Mouse (Mus musculus) WW6 (cell line): ENCODE results near the gene Fam213a.
A peak's percentile ranks its signal among the peaks of the same experiment; 100 is the strongest.
"Not testable (repeated sequence)": the region's sequence is repeated elsewhere in the genome, so short reads cannot be mapped to it uniquely, and the experiment has no call there.

Source experiments
- DNase-seq: peaks from one replicate; pipeline ENCODE4 v3.0.0-alpha.2; 2013; ENCODE audit warnings: low read depth, low spot score

Gene Fam213a

GRCm38 (mm10) chr14:41013630-41014613 is at the start of gene Fam213a:
Gene Fam213a (minus strand): TSS chr14:41013788.
- DNase-seq, result peak; percentile 47

GRCm38 (mm10) chr14:41053190-41053589 is 39.6 kb upstream of the Fam213a start:
- DNase-seq, result not testable (repeated sequence)

GRCm38 (mm10) chr14:41052481-41052880 is 38.9 kb upstream of the Fam213a start:
- no peak for DNase-seq

DNA sequence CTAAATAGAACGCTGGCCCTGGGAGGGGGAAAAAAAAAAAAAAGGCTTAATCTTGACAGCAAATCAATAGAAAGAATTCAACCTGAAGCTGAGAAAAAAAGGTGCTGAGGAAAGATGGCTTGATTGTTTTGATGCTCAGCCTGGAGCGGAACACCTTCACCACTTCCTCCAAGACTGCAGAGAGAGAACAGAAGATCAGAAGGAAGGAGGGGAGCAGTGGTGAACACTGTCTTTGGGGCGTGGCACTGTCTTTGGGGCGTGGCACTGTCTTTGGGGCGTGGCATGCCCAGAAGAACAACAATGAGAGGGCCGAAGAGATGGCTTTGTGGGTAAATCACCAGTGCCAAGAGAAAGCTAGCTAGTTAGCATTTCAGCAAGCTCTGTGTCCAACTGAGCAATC is 36.9 kb upstream of the Fam213a start:
- no peak for DNase-seq

DNA sequence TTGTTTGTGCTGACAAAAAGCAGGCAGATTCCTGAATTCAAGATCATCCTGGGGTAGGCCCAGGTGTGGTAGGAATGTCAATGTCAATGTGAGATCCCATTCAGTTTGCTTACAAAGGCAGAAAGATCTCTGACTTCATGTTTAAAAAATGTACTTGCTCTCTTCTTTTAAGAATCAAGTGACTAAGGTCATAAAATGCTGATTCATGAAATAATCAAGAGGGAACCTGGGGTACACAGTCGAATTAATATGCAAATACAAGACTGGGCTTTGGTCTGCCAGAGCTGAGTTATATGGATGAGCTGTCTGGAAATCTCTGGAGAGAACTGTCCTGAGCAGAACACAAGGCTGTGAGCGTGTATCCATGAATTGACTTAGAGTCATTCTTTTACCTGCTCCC is 33.8 kb upstream of the Fam213a start:
- DNase-seq, result no peak

- DNase-seq, result no peak
Observed at GRCm38 (mm10) chr14:41035146-41035798, 21.7 kb upstream of the Fam213a start.

- peak; percentile 55 for DNase-seq
Observed at GRCm38 (mm10) chr14:41033135-41034110, 19.8 kb upstream of the Fam213a start.

DNA sequence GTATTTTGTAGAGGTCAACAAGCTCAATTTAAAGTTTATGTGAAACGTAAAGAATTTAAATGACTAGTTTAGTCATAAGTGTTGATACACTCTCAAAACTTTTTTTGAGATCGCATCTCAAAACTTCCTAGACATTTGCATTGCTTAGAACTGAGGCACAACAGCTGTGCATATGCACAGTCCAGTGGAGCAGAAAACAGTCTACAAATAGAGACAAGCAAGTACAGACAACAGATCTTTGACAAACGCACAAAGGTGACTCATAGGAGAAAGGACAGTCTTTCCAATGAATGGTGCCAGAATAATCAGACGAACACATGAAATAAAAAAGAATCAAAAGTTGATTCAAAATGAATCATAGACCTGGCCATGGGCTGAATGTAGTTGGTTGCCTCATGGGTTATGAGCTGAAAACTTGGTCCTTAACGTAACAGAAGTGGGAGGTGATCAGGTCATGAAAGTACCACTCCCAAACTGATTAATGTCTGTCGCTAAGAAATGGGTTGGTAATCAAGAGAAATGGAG is 17.5 kb upstream of the Fam213a start:
- no peak for DNase-seq

DNA sequence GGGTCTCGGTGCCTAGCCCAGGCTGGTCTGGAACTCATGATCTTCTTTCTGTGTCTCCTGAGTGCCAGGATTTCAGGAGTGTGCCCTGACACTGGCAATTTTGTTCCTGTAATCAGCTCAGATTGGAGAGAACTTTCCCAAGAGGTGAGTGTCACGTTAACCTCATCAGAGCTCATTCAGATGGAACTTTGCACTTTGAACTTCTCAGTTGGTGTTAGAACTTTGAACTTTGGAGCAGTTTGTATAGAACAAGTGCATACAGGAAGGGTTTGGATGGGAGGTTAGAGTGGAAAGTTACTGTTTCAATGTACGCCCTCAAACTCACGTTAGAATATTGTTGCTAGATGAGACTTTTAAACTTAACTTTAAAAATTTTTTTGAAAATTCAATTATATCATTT is 15.7 kb upstream of the Fam213a start:
- DNase-seq, result no peak

GRCm38 (mm10) chr14:41025594-41026284 is 12.2 kb upstream of the Fam213a start:
- no peak for DNase-seq

GRCm38 (mm10) chr14:41025087-41025486 is 11.5 kb upstream of the Fam213a start:
- no peak for DNase-seq

DNA sequence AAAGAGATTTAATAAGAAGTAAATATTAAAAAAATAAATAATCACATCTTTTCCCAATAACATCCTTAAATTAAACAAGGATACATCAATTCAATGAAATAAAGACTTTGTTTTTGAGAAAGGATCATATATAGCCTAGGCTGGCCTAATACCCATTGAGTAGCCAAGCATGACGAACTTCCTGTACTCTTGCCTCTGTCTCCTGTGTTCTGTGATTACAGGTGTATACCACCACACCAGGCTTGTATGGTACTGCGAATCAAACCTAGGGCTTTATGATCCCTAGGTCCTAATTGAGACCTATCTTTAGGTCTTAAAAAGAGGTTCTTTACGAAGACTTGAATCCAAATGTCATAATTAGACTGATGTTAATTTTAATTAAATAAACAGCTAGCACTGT is 7.7 kb upstream of the Fam213a start:
- DNase-seq, result no peak

DNA sequence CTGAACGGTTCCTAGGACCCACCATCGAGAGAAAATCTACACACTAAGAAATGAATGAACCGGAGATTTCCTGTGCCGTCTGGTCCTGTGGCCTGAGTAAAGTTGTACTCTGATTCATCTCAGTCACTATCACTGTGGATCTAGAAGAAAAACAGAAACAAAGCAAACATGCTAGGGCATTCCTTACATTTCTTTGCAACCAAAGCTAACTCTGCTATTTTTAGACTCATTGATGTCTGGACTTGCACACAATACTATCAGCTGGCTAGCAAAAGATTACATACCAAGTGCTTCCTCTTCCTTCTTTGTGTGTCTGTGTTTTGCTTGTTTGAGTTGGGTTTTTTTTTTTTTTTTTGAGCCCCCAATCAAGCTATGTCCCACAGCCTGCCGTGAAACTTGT is 3.9 kb upstream of the Fam213a start:
- no peak for DNase-seq

DNA sequence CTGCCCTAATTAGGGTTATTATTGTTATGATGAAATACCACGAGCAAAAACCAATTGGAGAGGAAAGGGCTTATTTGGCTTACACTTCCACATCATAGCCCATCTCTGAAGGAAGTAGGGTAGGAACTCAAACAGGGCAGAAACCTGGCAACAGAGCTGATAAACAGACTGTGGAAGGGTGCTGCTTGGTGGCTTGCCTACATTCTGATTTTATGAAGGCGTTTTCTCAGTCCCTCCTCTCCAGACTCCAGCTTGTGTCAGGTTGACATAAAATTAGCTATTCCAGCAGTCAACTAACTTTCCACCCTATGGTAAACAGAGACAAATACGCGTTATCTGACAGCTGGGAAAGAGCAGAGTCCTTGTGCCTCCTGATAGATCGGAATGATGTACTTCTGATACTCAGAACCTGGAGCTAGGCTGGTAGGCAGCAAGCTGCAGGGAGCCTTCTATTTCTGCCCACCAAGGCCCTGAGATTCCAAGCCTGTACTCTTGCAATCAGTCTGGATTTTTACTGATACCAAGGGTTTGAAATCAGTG is 1.2 kb upstream of the Fam213a start:
- DNase-seq, result no peak

GRCm38 (mm10) chr14:41013143-41013542 is 445 bp downstream of the Fam213a start:
- DNase-seq, result no peak

DNA sequence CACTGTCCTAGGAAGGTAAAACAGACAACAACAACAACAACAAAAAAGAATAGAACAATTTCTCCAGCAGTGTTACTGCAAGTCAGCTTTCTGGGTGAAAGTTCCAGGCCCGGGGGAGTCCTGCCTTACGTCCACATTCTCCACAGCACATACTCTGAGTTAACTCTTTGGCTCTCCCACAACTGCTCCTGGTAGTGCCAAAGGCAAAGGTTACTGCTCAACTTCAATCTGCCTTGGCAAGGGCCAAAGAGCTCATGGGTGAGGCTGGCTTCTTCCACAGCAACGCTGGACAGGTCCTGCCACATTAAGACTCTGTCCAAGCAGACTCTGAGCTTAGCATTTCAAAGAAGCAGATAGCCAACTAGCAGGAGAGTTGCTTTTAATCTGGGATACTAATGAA is 1.7 kb downstream of the Fam213a start:
- DNase-seq, result no peak

- DNase-seq, result no peak
Observed at GRCm38 (mm10) chr14:41008138-41008537, 5.5 kb downstream of the Fam213a start.

- DNase-seq, result no peak
Observed at GRCm38 (mm10) chr14:41007641-41008040, 5.9 kb downstream of the Fam213a start.

DNA sequence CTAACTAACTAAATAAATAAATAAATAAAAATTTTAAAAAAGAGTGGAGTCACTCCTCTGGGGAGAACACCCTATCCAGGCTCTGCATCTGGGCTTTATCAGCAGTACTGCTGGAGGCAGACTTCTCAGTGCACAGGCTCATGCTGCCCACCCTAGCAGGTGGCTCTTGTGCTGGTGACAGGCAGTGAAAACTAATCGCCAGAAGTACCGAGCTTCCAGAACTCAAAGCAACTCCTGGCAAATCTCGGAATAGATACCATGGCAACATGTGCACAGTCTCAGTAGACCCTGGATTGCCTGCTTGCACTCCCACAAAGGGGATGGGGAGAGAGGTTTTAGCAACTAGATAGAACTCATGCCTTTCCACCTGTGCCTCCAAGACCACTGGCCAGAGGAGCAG is 6.7 kb downstream of the Fam213a start:
- DNase-seq, result no peak

DNA sequence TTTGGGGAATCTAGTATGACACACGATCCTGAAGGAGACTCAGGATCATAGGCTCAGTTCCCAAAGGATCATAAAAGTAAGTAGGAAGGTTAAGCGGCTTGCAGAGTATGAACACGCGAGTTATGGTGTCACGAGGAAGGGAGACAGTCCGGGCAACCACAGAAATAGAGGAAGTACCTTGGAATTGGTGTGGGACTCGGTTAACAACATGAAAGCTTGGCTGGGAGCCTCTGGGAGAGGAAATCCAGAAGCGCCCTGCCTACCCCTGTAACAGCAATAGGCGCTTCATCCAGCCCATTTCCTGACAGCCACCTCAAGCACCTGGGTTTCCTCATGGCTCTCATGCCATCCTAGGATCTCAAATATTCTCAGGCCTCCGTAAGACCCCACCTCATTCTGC is 7.3 kb downstream of the Fam213a start:
- no peak for DNase-seq

DNA sequence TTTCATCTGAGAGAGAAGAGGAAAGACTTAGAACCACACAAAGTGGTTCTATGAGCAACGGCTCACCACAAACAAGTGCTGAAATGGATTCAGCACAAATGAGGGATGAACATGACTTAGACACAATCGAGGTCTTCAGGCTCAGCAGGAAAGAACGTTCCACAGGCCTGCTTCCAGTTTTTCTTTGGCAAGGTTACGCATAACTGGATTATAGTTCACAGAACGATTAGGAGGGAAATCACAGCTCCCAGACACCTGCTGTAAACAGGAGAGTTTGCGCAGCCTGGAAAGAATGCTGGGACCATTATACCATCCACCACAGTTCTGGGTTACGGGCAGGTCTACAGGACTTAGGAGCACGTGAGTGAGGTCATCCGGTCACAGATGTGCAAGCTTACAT is 7.9 kb downstream of the Fam213a start:
- no peak for DNase-seq
